Mouse (Mus musculus) monocyte, adult 5-6 weeks (primary cell): Measurements from ENCODE around the gene Arhgef25. TPM values are rescaled to one million over a fixed set of nuclear protein-coding genes. Genes with fewer than 3 reads are reported as not detected.
"Not testable (repeated sequence)": the region's sequence is repeated elsewhere in the genome, so short reads cannot be mapped to it uniquely, and the experiment has no call there.

Source experiments
- ATAC-seq: fragments of 153-309, 156-312 bp; replicated peaks from 2 replicates; pipeline ENCODE4 v1.8.0; 2017; ENCODE audit warnings: mild to moderate bottlenecking; ENCODE audit not compliant: low TSS enrichment, insufficient number of reproducible peaks, severe bottlenecking, poor library complexity, low FRiP score
- total RNA-seq: library from RNA; stranded (forward); fragments of 200-1000, 200-491, 200-594 nt; gene quantifications from 3 replicates; pipeline ENCODE4 v1.2.3, GENCODE M21; 2017

Gene Arhgef25
- total RNA-seq, 1 experiment from 2014 or later: not detected

GRCm38 (mm10) chr10:127154652-127155051 lies 35.2 kb downstream of the Arhgef25 start:
- no peak for ATAC-seq

- ATAC-seq: no peak
These were observed 35.6 kb downstream of the Arhgef25 start for GRCm38 (mm10) chr10:127154241-127154640.

- 0 out of 2 replicates have a peak, but pooled peaks have one; percentile 63 for ATAC-seq
These were observed 36.6 kb downstream of the Arhgef25 start for GRCm38 (mm10) chr10:127153323-127153722.

- not testable (repeated sequence) for ATAC-seq
These were observed 37.3 kb downstream of the Arhgef25 start for GRCm38 (mm10) chr10:127152556-127152955.

- ATAC-seq: not testable (repeated sequence)
These were observed 38.6 kb downstream of the Arhgef25 start for GRCm38 (mm10) chr10:127151233-127151632.

GRCm38 (mm10) chr10:127150471-127150872 lies 39.4 kb downstream of the Arhgef25 start:
- ATAC-seq: no peak; the same call in 1 of the 2 replicates

- ATAC-seq: no peak
These were observed 42.7 kb downstream of the Arhgef25 start for GRCm38 (mm10) chr10:127147135-127147534.

GRCm38 (mm10) chr10:127145303-127145702 lies 44.6 kb downstream of the Arhgef25 start:
- no peak for ATAC-seq

GRCm38 (mm10) chr10:127144536-127144935 lies 45.3 kb downstream of the Arhgef25 start:
- ATAC-seq: no peak

- no peak for ATAC-seq
These were observed 46.7 kb downstream of the Arhgef25 start for GRCm38 (mm10) chr10:127143228-127143627.

- ATAC-seq: peak; percentile 33
These were observed 48.4 kb downstream of the Arhgef25 start for GRCm38 (mm10) chr10:127141500-127141899.

GRCm38 (mm10) chr10:127140971-127141370 lies 48.9 kb downstream of the Arhgef25 start:
- ATAC-seq: no peak

GRCm38 (mm10) chr10:127138328-127139141 lies 51.3 kb downstream of the Arhgef25 start:
- ATAC-seq: no peak; the same call in 1 of the 2 replicates

GRCm38 (mm10) chr10:127137896-127138295 lies 52.0 kb downstream of the Arhgef25 start:
- ATAC-seq: no peak

- ATAC-seq: peak; percentile 78
These were observed 53.4 kb downstream of the Arhgef25 start for GRCm38 (mm10) chr10:127136510-127136909.

- ATAC-seq: 0 out of 2 replicates have a peak, but pooled peaks have one; percentile 27
These were observed 54.6 kb downstream of the Arhgef25 start for GRCm38 (mm10) chr10:127135118-127135836.

GRCm38 (mm10) chr10:127134394-127135035 lies 55.4 kb downstream of the Arhgef25 start:
- not testable (repeated sequence) for ATAC-seq
